Mouse (Mus musculus) hindbrain, embryonic 13.5 days (tissue): ENCODE measurements around the gene Calr4. TPM values are rescaled to one million over a fixed set of nuclear protein-coding genes. Genes with fewer than 3 reads are reported as not detected.
A peak's percentile ranks its signal among the peaks of the same experiment; 100 is the strongest.

Experiments
- ATAC-seq: fragments of 200-750 bp; cut with Nextera tagmentation; 2 replicates; pipeline ENCODE4 v1.8.0; 2017; ENCODE audit warnings: moderate TSS enrichment; ENCODE audit not compliant: low FRiP score
- H3K27ac ChIP-seq: fragments of 300-500 bp; sonication (generic); 2 replicates; pipeline ENCODE4 v1.5.1; 2015; ENCODE audit warnings: inconsistent platforms, mild to moderate bottlenecking, moderate library complexity
- H3K27me3 ChIP-seq: fragments of 300-500 bp; sonication (generic); 2 replicates; pipeline ENCODE4 v1.6.1; 2015; ENCODE audit warnings: mild to moderate bottlenecking, inconsistent platforms
- H3K36me3 ChIP-seq: fragments of 300-500 bp; sonication (generic); 2 replicates; pipeline ENCODE4 v1.6.1; 2015; ENCODE audit warnings: mild to moderate bottlenecking, inconsistent platforms
- H3K4me1 ChIP-seq: fragments of 300-500 bp; sonication (generic); replicated peaks from 2 replicates; pipeline ENCODE4 v1.6.1; 2015; ENCODE audit warnings: inconsistent platforms
- H3K4me2 ChIP-seq: fragments of 300-500 bp; sonication (generic); 2 replicates; pipeline ENCODE4 v1.6.1; 2015; ENCODE audit warnings: inconsistent platforms, mild to moderate bottlenecking, moderate library complexity
- H3K4me3 ChIP-seq: fragments of 300-500 bp; sonication (generic); 2 replicates; pipeline ENCODE4 v1.5.1; 2015; ENCODE audit warnings: mild to moderate bottlenecking, inconsistent platforms
- H3K9ac ChIP-seq: fragments of 300-500 bp; sonication (generic); 2 replicates; pipeline ENCODE4 v1.6.1; 2015; ENCODE audit warnings: mild to moderate bottlenecking, inconsistent platforms
- H3K9me3 ChIP-seq: fragments of 300-500 bp; sonication (generic); 2 replicates; pipeline ENCODE4 v1.6.1; 2016; ENCODE audit warnings: inconsistent platforms
- WGBS: fragments of 180-500 bp; shearing (Covaris S2); methylation state at CpG from one replicate; pipeline ENCODE4 v1.1.7; 2015; 5-methylcytosine and 5-hydroxymethylcytosine counted together
- polyA plus RNA-seq: library from polyadenylated mRNA; unstranded; fragments of >200 nt; fragmentation: Nextera tagmentation; extraction: Ambion mirVana; gene quantifications from 2 replicates; pipeline ENCODE4 v1.2.1, GENCODE M21; 2015

Gene Calr4
- 2.1 and 2.2 TPM in 2 replicates for polyA plus RNA-seq

DNA sequence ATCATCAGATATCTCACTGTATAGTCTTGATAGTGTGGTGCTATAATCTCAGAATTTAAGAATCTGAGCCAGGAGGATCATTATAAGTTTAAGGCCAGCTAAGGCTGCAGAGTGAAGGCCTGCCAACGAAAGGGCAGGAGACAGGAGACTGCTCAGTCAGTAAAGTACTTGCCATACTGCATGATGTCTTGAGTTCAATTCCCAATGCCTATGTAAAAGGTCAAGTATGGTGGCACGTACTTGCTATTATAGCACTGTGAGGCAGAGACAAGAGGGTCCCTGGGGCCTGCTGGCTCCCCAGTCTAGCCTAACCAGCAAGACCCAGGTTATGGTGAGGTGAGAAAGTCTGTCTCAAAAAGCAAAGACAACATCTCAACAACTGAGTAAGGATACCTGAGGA lies at the start of gene Calr4:
Gene Calr4 (plus strand): TSS at position 301 of the 400 bp plus-strand sequence.
- Histone ChIP-seq H3K9me3 (no peaks in the 10 kb centered on the region), H3K36me3 (no peaks in the 10 kb centered on the region), H3K4me2 (no peak within 1 kb of the TSS), H3K4me3 (no peak within 1 kb of the TSS), H3K27ac (peak within 1 kb of the TSS; percentile 82), H3K4me1 (peaks cover 42% of the 10 kb centered on the region), H3K9ac (no peak within 1 kb of the TSS), H3K27me3 (no peaks in the 10 kb centered on the region)
- ATAC-seq = no peak
- WGBS = 94% methylated on average over 2 of the region's 2 CpGs

DNA sequence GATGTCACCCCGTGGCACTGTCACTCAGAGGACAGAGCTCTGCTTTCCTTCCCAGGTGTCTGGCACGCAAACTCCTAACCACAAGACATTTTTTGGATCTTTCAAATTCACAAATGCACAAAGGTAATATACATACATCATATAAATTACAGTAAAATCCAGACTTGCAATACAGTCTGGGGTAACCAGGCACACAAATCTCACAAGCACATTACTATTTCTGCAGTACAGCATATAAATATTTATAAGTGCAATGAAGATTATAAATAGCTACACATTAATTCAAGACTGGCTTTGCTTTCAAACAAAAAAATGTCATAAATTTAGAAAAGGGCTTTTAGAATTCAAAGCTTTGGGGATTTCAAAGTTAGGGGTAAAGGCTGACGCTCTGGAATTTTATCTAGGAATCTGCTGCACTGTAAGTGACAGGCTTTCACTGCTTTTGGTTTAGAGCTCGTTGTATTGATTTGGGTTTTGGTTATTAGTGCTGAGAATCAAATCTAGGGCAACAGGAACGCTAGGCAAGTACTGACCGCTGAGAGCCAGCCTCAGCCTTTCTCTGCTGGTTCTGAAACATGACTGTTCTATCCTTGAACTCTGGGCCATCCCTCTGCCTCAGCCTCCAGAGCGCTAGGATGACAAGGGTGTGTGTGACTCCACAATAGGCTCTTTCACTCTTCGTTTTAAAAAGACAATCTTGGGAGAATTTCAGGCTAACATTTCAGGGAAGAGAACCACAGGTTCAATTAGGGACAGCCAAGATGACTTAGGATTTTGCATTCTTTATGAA lies 48.5 kb upstream of the Calr4 start:
- 85% methylated on average over 8 of the region's 8 CpGs for WGBS
- Histone ChIP-seq H3K4me1 (peaks cover 4% of the 10 kb centered on the region; the same call in 1 of the 2 replicates), H3K4me2 (no peak overlapping the region), H3K9ac (no peak overlapping the region), H3K9me3 (no peaks in the 10 kb centered on the region), H3K4me3 (no peak overlapping the region), H3K36me3 (no peaks in the 10 kb centered on the region; the same call in 1 of the 2 replicates), H3K27ac (no peak overlapping the region), H3K27me3 (no peaks in the 10 kb centered on the region)
- no peak for ATAC-seq

DNA sequence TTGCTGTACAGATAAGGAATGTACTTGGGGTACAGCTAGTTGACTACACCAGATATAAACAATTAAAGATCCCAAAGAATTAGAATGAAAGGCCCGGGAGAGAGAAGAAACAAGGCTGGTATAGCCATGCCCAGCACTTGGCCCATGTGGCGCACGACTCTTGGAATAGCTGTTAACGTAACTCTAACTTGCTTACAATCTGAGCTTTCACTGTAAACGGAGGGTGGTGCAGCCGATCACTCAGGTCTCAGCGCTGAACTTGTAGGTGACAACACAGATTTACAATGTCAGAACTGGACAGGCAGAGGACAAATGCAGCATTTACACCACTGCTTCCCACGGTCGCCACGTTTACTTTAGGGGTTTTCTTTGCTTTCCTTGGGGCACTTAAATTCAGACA lies 42.7 kb upstream of the Calr4 start:
- WGBS = 77% methylated on average over 10 of the region's 10 CpGs
- Histone ChIP-seq H3K9me3 (no peaks in the 10 kb centered on the region), H3K4me3 (no peak overlapping the region), H3K4me1 (peaks cover 18% of the 10 kb centered on the region), H3K36me3 (no peaks in the 10 kb centered on the region), H3K9ac (no peak overlapping the region), H3K27ac (peak overlapping the region; percentile 65), H3K4me2 (no peak overlapping the region), H3K27me3 (no peaks in the 10 kb centered on the region)
- no peak for ATAC-seq

DNA sequence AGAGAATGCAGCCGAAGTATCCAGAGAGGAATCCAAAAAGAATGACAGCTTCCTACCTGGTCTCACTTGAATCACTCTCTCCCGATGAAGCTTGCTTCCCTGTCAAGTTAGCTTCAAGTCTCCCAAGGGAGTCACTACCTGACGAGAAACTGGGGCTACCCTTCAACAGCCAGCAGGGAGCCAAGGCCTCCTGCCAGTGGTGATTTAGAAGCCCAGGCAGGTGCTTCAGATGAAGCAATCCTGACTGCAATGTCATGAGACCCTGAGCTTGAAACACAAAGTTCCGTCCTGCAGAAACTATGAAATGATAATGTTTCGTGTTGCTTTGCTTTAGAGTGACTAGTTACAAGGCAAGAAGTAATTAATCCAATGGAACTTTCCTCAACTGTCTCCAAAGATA lies 40.4 kb upstream of the Calr4 start:
- Histone ChIP-seq H3K4me3 (no peak overlapping the region), H3K4me2 (no peak overlapping the region), H3K9me3 (no peaks in the 10 kb centered on the region), H3K27ac (no peak overlapping the region), H3K27me3 (no peaks in the 10 kb centered on the region), H3K9ac (no peak overlapping the region), H3K36me3 (peaks cover 9% of the 10 kb centered on the region; the same call in 1 of the 2 replicates), H3K4me1 (peaks cover 34% of the 10 kb centered on the region)
- ATAC-seq = no peak
- WGBS = 84% methylated on average over 5 of the region's 5 CpGs

DNA sequence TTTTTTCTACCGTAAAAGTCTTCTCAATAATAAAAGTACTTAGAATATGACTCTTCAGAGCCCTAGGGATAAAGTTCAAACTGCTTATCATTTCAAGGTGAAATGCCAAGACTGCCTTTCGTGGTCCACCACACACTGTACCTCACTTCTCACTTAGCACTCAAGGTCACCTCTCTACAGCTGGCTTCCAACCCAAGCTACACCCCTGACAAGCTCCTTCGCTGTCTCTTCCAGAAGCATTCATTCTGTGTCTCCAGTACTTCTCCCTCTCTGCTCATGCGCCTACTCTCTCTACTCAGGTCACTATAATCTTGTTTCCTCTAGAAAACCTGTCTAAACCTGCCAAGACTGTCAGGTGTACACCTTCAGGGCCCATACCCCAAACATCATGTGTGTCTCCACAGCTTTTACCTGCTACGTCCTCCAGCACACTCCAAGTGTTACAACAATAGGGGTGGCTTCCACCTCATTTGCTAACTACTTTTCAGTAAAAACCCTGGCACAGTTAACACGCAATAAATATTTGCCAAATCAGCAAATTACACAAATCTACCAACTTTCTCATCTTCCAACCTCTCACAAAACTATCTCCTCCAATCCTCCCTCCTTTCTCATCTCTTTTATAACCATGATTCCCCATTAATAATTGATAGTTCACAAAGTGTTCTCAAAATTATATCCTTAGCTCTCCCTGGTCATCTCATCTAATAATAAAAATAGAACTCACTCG lies 38.2 kb upstream of the Calr4 start:
- WGBS = 91% methylated on average over 7 of the region's 7 CpGs
- Histone ChIP-seq H3K9ac (no peak overlapping the region), H3K4me1 (peaks cover 50% of the 10 kb centered on the region)

DNA sequence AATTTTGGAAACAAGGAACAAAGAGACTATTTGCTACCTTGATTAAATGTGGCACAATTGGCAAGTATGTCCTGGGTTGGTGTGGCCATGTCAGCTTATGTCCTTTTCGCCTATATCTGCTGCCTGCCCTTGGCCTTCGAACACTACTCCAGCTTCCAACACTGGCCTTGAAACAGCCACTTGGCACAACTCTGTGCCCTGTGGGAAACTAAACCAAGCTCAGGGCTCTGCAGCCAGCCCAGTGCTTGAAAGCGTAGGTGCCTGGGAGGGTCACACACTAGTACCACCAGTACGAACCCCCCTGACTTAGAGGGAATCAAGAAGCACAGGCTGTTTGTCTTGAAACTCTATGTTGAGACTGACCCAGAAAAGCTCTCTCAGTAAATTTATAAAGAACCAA lies 35.2 kb upstream of the Calr4 start:
- Histone ChIP-seq H3K9me3 (no peaks in the 10 kb centered on the region), H3K27me3 (no peaks in the 10 kb centered on the region), H3K4me1 (peaks cover 41% of the 10 kb centered on the region), H3K9ac (no peak overlapping the region), H3K27ac (no peak overlapping the region; the same call in 1 of the 2 replicates), H3K36me3 (peaks cover 9% of the 10 kb centered on the region; the same call in 1 of the 2 replicates), H3K4me2 (peak overlapping the region; percentile 6; the same call in 1 of the 2 replicates), H3K4me3 (no peak overlapping the region)
- no peak for ATAC-seq
- 99% methylated on average over 4 of the region's 4 CpGs for WGBS

More for the DNA sequence above, 38.2 kb upstream of the Calr4 start:
- Histone ChIP-seq H3K36me3 (peaks cover 9% of the 10 kb centered on the region; the same call in 1 of the 2 replicates), H3K27me3 (no peaks in the 10 kb centered on the region), H3K4me2 (no peak overlapping the region), H3K9me3 (no peaks in the 10 kb centered on the region), H3K4me3 (no peak overlapping the region), H3K27ac (no peak overlapping the region)
- no peak for ATAC-seq

DNA sequence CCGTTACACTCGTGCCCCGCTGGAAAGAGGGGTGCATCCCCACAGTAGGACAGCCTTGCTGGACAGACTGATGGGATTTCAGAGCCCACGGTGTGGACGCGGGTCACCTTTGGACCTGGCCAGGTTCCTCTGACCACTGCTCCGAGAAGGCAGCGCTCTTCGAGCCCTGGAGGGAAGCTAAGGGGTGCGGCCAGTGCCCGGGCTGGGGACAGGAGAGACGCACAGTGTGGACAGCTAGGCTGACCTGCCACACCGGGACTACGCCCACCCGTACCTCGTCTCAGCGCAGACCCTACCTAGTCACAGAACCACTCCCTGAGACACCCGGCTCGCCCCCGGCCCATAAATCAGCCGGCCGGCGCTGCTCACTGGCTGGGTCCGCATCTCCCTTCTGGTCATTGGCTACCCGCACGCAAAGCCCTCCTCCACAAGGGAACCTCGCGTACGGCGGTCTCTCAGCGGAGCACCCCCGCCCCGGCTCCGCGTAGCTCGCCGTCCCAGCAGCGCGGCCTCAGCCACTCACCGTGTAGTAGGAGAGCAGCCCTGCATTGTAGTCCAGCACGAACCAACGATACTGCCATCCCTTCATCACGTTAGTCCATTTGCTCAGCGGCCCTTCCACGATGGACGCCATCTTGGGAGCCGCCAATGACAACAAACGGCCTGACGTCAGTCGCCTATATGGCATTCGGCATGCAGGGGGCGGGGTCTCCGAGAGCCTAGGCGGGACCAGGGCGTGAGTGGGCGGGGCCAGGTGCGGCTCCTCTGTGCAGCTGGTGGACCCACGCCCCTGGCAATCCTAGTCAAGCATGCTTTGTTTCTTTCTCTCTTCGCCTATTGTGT lies 32.5 kb upstream of the Calr4 start, which contains the start of gene Osbpl9:
Gene Osbpl9 (minus strand): TSS at position 691 of the 843 bp plus-strand sequence.
- no peaks in the 10 kb centered on the region for H3K9me3 ChIP-seq
- ATAC-seq = peak; percentile 98
- under 1% methylated on average over 59 of the region's 59 CpGs for WGBS

DNA sequence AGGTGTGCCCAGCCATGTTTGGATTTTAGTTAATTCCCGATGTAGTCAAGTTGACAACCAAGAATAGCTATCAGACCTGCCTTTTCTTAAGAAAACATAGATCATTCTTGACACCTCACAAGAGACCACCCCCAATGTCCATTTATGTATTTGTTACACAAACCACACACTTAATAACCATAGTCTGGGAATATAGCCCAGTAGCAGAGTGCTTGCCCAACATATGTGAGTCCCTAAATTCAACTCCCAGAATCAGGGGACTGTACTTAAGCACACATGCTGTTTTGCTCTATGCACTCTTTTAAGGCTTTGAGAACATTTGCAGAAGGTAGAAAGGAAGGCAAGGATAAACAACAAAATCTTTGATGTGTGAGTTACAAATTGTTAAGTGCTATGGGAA lies 30.4 kb upstream of the Calr4 start:
- Histone ChIP-seq H3K9ac (no peak overlapping the region), H3K4me2 (no peak overlapping the region), H3K9me3 (no peaks in the 10 kb centered on the region), H3K27ac (no peak overlapping the region), H3K27me3 (no peaks in the 10 kb centered on the region), H3K36me3 (no peaks in the 10 kb centered on the region), H3K4me1 (peaks cover 19% of the 10 kb centered on the region), H3K4me3 (no peak overlapping the region)
- 97% methylated on average over 1 of the region's 1 CpGs for WGBS
- no peak for ATAC-seq

More for the DNA sequence above, 32.5 kb upstream of the Calr4 start, which contains the start of gene Osbpl9:
- peaks cover 9% of the 10 kb centered on the region; the same call in 1 of the 2 replicates for H3K36me3 ChIP-seq
- peak within 1 kb of the TSS; percentile 97 for H3K27ac ChIP-seq
- H3K4me2 ChIP-seq = peak within 1 kb of the TSS; percentile 83
- peak within 1 kb of the TSS; percentile 94 for H3K4me3 ChIP-seq
- peak within 1 kb of the TSS; percentile 95 for H3K9ac ChIP-seq
- no peaks in the 10 kb centered on the region for H3K27me3 ChIP-seq
- H3K4me1 ChIP-seq = peaks cover 33% of the 10 kb centered on the region

DNA sequence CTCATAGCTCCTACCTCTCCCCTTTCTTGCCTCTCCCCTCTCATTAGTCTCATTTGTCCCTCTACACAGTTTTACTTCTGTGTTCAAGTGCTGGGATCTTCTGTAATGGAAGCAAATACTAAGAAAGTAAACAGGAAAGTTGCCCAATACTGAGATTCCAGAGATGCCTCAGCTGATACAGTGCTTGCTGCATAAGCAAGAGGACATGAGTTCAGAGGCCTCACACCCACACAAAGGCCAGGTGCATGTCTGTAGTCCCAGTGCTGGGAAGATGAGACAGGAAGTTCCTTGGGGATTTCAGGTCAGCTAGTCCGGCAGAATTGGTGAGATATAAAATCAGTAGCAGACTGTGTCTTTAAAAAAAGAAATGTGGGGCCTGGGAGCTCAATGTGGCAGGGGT lies 29.9 kb upstream of the Calr4 start:
- Histone ChIP-seq H3K4me3 (no peak overlapping the region), H3K9me3 (no peaks in the 10 kb centered on the region), H3K4me2 (no peak overlapping the region), H3K27ac (no peak overlapping the region), H3K9ac (no peak overlapping the region), H3K4me1 (peaks cover 14% of the 10 kb centered on the region), H3K27me3 (no peaks in the 10 kb centered on the region), H3K36me3 (no peaks in the 10 kb centered on the region)
- ATAC-seq = no peak
- 83% methylated on average over 1 of the region's 1 CpGs for WGBS

DNA sequence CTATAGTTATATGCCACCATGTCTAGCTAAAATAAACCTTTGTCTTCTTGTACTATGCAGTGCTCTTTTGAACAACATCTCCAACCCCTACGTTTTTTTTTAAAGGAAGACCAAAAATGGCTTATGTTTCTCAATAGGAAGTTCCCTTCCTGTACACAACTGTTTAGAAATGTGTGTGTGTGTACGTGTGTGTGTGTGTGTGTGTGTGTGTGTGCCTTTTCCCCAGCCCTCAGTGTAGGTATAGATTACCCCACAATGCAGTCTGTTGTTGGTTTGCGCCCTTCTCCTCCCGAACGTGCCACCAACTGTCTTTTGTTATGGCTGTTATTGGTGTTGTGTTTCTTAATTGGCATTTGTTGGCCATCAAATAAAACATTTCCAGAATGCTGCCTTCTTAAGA lies 26.8 kb upstream of the Calr4 start:
- H3K9ac ChIP-seq = no peak overlapping the region
- no peak overlapping the region for H3K27ac ChIP-seq
- peaks cover 6% of the 10 kb centered on the region; the same call in 1 of the 2 replicates for H3K9me3 ChIP-seq
- 79% methylated on average over 5 of the region's 5 CpGs for WGBS
- no peaks in the 10 kb centered on the region for H3K27me3 ChIP-seq
- no peak overlapping the region for H3K4me2 ChIP-seq
- H3K36me3 ChIP-seq = no peaks in the 10 kb centered on the region
- no peak for ATAC-seq
- no peaks in the 10 kb centered on the region for H3K4me1 ChIP-seq
- H3K4me3 ChIP-seq = no peak overlapping the region

DNA sequence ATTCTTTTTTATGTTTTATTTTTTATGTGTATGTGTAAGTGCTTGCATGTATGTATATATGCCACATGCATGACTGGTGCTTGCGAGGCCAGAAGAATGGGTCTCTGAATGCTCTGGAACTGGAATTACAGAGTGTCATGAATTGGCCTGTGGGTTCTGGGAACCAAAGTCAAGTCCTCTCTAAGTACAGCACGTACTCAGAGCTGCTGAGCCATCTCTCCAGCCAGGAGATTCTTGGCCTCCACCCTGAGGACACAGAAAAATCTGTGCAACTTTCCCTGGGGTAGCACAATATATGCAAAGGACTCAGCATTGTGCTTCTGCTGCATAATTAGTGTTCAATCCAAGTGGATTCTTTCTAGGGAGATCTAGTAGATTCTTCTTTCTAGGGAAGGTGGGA lies 24.0 kb upstream of the Calr4 start:
- 80% methylated on average over 2 of the region's 2 CpGs for WGBS
- H3K4me2 ChIP-seq = no peak overlapping the region
- H3K9ac ChIP-seq = no peak overlapping the region
- H3K27ac ChIP-seq = no peak overlapping the region
- ATAC-seq = no peak
- no peaks in the 10 kb centered on the region for H3K27me3 ChIP-seq
- peaks cover 6% of the 10 kb centered on the region; the same call in 1 of the 2 replicates for H3K9me3 ChIP-seq
- no peak overlapping the region for H3K4me3 ChIP-seq
- H3K4me1 ChIP-seq = no peaks in the 10 kb centered on the region
- no peaks in the 10 kb centered on the region for H3K36me3 ChIP-seq
